Mouse (Mus musculus) heart, postnatal 0 days (tissue): ENCODE results near the gene Ppp1r9a.

Experiments used
- CTCF ChIP-seq: IDR thresholded peaks from 2 replicates; pipeline ENCODE4 v1.5.1; 2016; ENCODE audit warnings: antibody characterized with exemption, control low read depth, low read depth
- EP300 ChIP-seq: IDR thresholded peaks from 2 replicates; pipeline ENCODE4 v1.6.1; 2016; ENCODE audit warnings: antibody characterized with exemption, low read depth

DNA sequence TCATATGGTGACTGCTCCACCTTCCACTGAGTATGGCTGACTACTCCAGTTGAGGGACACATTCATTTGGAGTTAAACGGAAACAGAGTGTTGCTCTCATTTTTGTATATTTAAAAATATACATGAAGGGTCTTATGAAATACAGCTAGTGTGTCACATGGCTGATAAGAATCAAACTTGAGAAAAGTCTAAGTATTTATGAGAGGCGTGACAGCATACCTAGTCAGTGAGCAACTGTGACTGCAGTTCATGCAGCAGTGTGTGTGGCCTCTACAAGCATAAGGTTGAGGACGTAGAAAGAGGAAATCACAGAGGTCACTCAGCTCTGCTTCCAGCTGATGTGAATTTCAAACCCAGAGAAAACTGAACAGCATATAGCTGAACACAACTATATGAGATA, 145.3 kb downstream of the Ppp1r9a start:
- no peak for TF ChIP-seq CTCF
- TF ChIP-seq EP300: no peak
